Mouse (Mus musculus): ENCODE measurements around the gene Snx33. TPM values are rescaled to one million over a fixed set of nuclear protein-coding genes. Genes with fewer than 3 reads are reported as not detected.

The Snx33 gene
- polyA plus RNA-seq, 2 experiments = 0.66 to 0.74 TPM

GRCm38 (mm10) chr9:56899409-56899808, 28.8 kb downstream of the Snx33 start:
- ATAC-seq (ENCODE audit: insufficient read depth) (no peak), DNase-seq (ENCODE audit: low read depth in 3 of 3, low spot score in 3 of 3) (no peak)
- Histone ChIP-seq H3K27me3 (ENCODE audit: control insufficient read depth, insufficient read depth, low read length) (no peaks in the 10 kb centered on the region), H3K9me3 (ENCODE audit: control insufficient read depth, low read length) (no peaks in the 10 kb centered on the region), H3K4me2 (ENCODE audit: low read depth) (no peak overlapping the region), H3K36me3 (replicated peaks; ENCODE audit: control insufficient read depth, insufficient read depth, low read depth) (no peaks in the 10 kb centered on the region), H3K27ac (no peak overlapping the region), H3K9ac (replicated peaks) (no peak overlapping the region), H3K4me1 (replicated peaks; ENCODE audit: control insufficient read depth in 2 of 2, insufficient read depth in 2 of 2, low read length in 1 of 2) (no peaks in the 10 kb centered on the region), H3K4me3 (ENCODE audit: insufficient read depth in 1 of 2, low read depth in 2 of 2, low read length in 2 of 2) (no peak overlapping the region)
- TF ChIP-seq EP300 (IDR thresholded peaks at IDR 0.05; ENCODE audit: low read depth) (no peak), CTCF (IDR thresholded peaks at IDR 0.05; ENCODE audit: low read depth) (no peak)
- 66% methylated on average over 11 of the region's 11 CpGs for WGBS (ENCODE audit: insufficient replicate concordance)

- Histone ChIP-seq H3K9ac (replicated peaks) (no peak overlapping the region), H3K27me3 (ENCODE audit: control insufficient read depth, insufficient read depth, low read length) (no peaks in the 10 kb centered on the region), H3K9me3 (ENCODE audit: control insufficient read depth, low read length) (no peaks in the 10 kb centered on the region), H3K4me1 (replicated peaks; ENCODE audit: control insufficient read depth in 2 of 2, insufficient read depth in 2 of 2, low read length in 1 of 2) (no peaks in the 10 kb centered on the region), H3K27ac (no peak overlapping the region), H3K4me2 (ENCODE audit: low read depth) (no peak overlapping the region), H3K36me3 (replicated peaks; ENCODE audit: control insufficient read depth, insufficient read depth, low read depth) (no peaks in the 10 kb centered on the region), H3K4me3 (ENCODE audit: insufficient read depth in 1 of 2, low read depth in 2 of 2, low read length in 2 of 2) (no peak overlapping the region)
- TF ChIP-seq CTCF (IDR thresholded peaks at IDR 0.05; ENCODE audit: low read depth) (no peak), EP300 (IDR thresholded peaks at IDR 0.05; ENCODE audit: low read depth) (no peak)
- no peak for DNase-seq (ENCODE audit: low read depth in 3 of 3, low spot score in 3 of 3)
- WGBS (ENCODE audit: insufficient replicate concordance) = 76% methylated on average over 12 of the region's 12 CpGs
- ATAC-seq (ENCODE audit: insufficient read depth) = no peak
These were observed 31.4 kb downstream of the Snx33 start for GRCm38 (mm10) chr9:56896779-56897178.

GRCm38 (mm10) chr9:56894006-56894405, 34.2 kb downstream of the Snx33 start:
- H3K36me3 ChIP-seq (replicated peaks; ENCODE audit: control insufficient read depth, insufficient read depth, low read depth) = no peaks in the 10 kb centered on the region
- no peaks in the 10 kb centered on the region for H3K27me3 ChIP-seq (ENCODE audit: control insufficient read depth, insufficient read depth, low read length)
- no peaks in the 10 kb centered on the region for H3K9me3 ChIP-seq (ENCODE audit: control insufficient read depth, low read length)
- H3K27ac ChIP-seq = no peak overlapping the region
- no peak for DNase-seq (ENCODE audit: low read depth in 3 of 3, low spot score in 3 of 3)
- TF ChIP-seq EP300 (IDR thresholded peaks at IDR 0.05; ENCODE audit: low read depth) = no peak
- peak; percentile 50 for TF ChIP-seq CTCF (IDR thresholded peaks at IDR 0.05; ENCODE audit: low read depth)
- H3K4me3 ChIP-seq (ENCODE audit: insufficient read depth in 1 of 2, low read depth in 2 of 2, low read length in 2 of 2) = no peak overlapping the region
- WGBS (ENCODE audit: insufficient replicate concordance) = 11% methylated on average over 3 of the region's 3 CpGs
- no peaks in the 10 kb centered on the region for H3K4me1 ChIP-seq (replicated peaks; ENCODE audit: control insufficient read depth in 2 of 2, insufficient read depth in 2 of 2, low read length in 1 of 2)
- no peak overlapping the region for H3K9ac ChIP-seq (replicated peaks)
- ATAC-seq (ENCODE audit: insufficient read depth) = no peak
- no peak overlapping the region for H3K4me2 ChIP-seq (ENCODE audit: low read depth)

- Histone ChIP-seq H3K27me3 (ENCODE audit: control insufficient read depth, insufficient read depth, low read length) (no peaks in the 10 kb centered on the region), H3K4me2 (ENCODE audit: low read depth) (no peak overlapping the region), H3K27ac (no peak overlapping the region), H3K36me3 (replicated peaks; ENCODE audit: control insufficient read depth, insufficient read depth, low read depth) (no peaks in the 10 kb centered on the region), H3K9ac (replicated peaks) (no peak overlapping the region), H3K9me3 (ENCODE audit: control insufficient read depth, low read length) (no peaks in the 10 kb centered on the region), H3K4me1 (replicated peaks; ENCODE audit: control insufficient read depth in 2 of 2, insufficient read depth in 2 of 2, low read length in 1 of 2) (no peaks in the 10 kb centered on the region), H3K4me3 (ENCODE audit: insufficient read depth in 1 of 2, low read depth in 2 of 2, low read length in 2 of 2) (no peak overlapping the region)
- ATAC-seq (ENCODE audit: insufficient read depth) (no peak), DNase-seq (ENCODE audit: low read depth in 3 of 3, low spot score in 3 of 3) (no peak)
- WGBS (ENCODE audit: insufficient replicate concordance) = 63% methylated on average over 8 of the region's 8 CpGs
- TF ChIP-seq CTCF (IDR thresholded peaks at IDR 0.05; ENCODE audit: low read depth) = no peak
- TF ChIP-seq EP300 (IDR thresholded peaks at IDR 0.05; ENCODE audit: low read depth) = no peak
These were observed 34.9 kb downstream of the Snx33 start for GRCm38 (mm10) chr9:56893313-56893712.

- 75% methylated on average over 10 of the region's 10 CpGs for WGBS (ENCODE audit: insufficient replicate concordance)
- Histone ChIP-seq H3K9me3 (ENCODE audit: control insufficient read depth, low read length) (no peaks in the 10 kb centered on the region), H3K27me3 (ENCODE audit: control insufficient read depth, insufficient read depth, low read length) (no peaks in the 10 kb centered on the region), H3K36me3 (replicated peaks; ENCODE audit: control insufficient read depth, insufficient read depth, low read depth) (no peaks in the 10 kb centered on the region), H3K9ac (replicated peaks) (no peak overlapping the region), H3K4me3 (ENCODE audit: insufficient read depth in 1 of 2, low read depth in 2 of 2, low read length in 2 of 2) (no peak overlapping the region), H3K4me1 (replicated peaks; ENCODE audit: control insufficient read depth in 2 of 2, insufficient read depth in 2 of 2, low read length in 1 of 2) (no peaks in the 10 kb centered on the region), H3K27ac (no peak overlapping the region), H3K4me2 (ENCODE audit: low read depth) (no peak overlapping the region)
- no peak for ATAC-seq (ENCODE audit: insufficient read depth)
- no peak for DNase-seq (ENCODE audit: low read depth in 3 of 3, low spot score in 3 of 3)
- TF ChIP-seq CTCF (IDR thresholded peaks at IDR 0.05; ENCODE audit: low read depth) (no peak), EP300 (IDR thresholded peaks at IDR 0.05; ENCODE audit: low read depth) (no peak)
These were observed 36.1 kb downstream of the Snx33 start for GRCm38 (mm10) chr9:56892111-56892510.
